Mouse (Mus musculus): ENCODE results near the gene Skp2.

GRCm38 (mm10) chr15:9081294-9081693 lies 73.9 kb downstream of the Skp2 start:
- TF ChIP-seq CTCF (conservative IDR thresholded peaks at IDR 0.05; ENCODE audit: insufficient read depth, insufficient read length, low read depth, low read length) (no peak), POLR2A (IDR thresholded peaks at IDR 0.05; ENCODE audit: low read depth, low read length) (no peak)

Measured in kidney, adult 2 months (tissue).